Comparison of ENCODE assay signal across 15 mouse cellular contexts in genomic region chr1:42710234-42710633, GRCm38 (mm10). TPM values are rescaled to one million over a fixed set of nuclear protein-coding genes. Genes with fewer than 3 reads are reported as not detected.
DNase-seq lines count a peak whose midpoint lies in the region; ATAC-seq lines count a peak whose summit lies in the region.
"Had no signal": no experiment of that assay in that cellular context is flagged by ENCODE, and none has a peak within 500 bp of the region (broad histone marks: within the 10 kb centered on the region; RNA-seq: fewer than 3 reads in every experiment).

No protein-coding gene starts in this region.

- ATAC-seq in common myeloid progenitor, adult 5-6 weeks (replicated peaks; ENCODE audit: low read depth, poor library complexity, severe bottlenecking), result peak; percentile 62
- ATAC-seq in embryonic facial prominence, embryonic 12.5 days (ENCODE audit: insufficient number of reproducible peaks, insufficient read depth, low FRiP score, low TSS enrichment), result no peak
- ATAC-seq in hematopoietic stem cell, adult 5-6 weeks (replicated peaks in 1 of 2; ENCODE audit: insufficient read depth in 1 of 2, low FRiP score in 2 of 2, low TSS enrichment in 1 of 2, low read depth in 1 of 2, poor library complexity in 2 of 2, severe bottlenecking in 2 of 2), result peak; percentile 65 to 69
- ATAC-seq in midbrain, embryonic 12.5 days (ENCODE audit: low FRiP score, low read depth), result no peak

- no peaks in the 10 kb centered on the region for H3K36me3 ChIP-seq in embryonic facial prominence, embryonic 12.5 days
- 0 out of 2 replicates have a peak, but pooled peaks cover 3% of the 10 kb centered on the region for H3K36me3 ChIP-seq in midbrain, embryonic 12.5 days

- DNase-seq in urinary bladder, postnatal 36 days (ENCODE audit: low spot score in 2 of 2), result no peak
- no peak for DNase-seq in left cerebral cortex, postnatal 25 days (ENCODE audit: low spot score in 2 of 2)
- DNase-seq in embryo, embryonic 10 days (ENCODE audit: low spot score), result no peak
- DNase-seq: adrenal gland, postnatal 14 days; heart, postnatal 14 days; left cerebral cortex, postnatal 4 days; right cerebral cortex, postnatal 14 days had no signal

- H3K4me2 ChIP-seq in embryonic facial prominence, embryonic 12.5 days (replicated peaks), result 0 out of 2 replicates have a peak overlapping the region, but pooled peaks have one; percentile 13
- H3K4me2 ChIP-seq in midbrain, embryonic 12.5 days (replicated peaks), result peak overlapping the region; percentile 78

- no peak overlapping the region for H3K27ac ChIP-seq in embryonic facial prominence, embryonic 12.5 days
- H3K27ac ChIP-seq in midbrain, embryonic 12.5 days (replicated peaks), result peak overlapping the region; percentile 69
- H3K27ac ChIP-seq: macrophage had no signal

- WGBS in embryonic facial prominence, embryonic 12.5 days, result 16% methylated on average over 4 of the region's 4 CpGs
- 21% methylated on average over 4 of the region's 4 CpGs for WGBS in midbrain, embryonic 12.5 days

- no peak overlapping the region for H3K4me3 ChIP-seq in embryonic facial prominence, embryonic 12.5 days
- peak overlapping the region; percentile 60 for H3K4me3 ChIP-seq in midbrain, embryonic 12.5 days

- H3K27me3 ChIP-seq in embryonic facial prominence, embryonic 12.5 days, result peaks cover 76% of the 10 kb centered on the region
- peaks cover 13% of the 10 kb centered on the region; the same call in 1 of the 2 replicates for H3K27me3 ChIP-seq in midbrain, embryonic 12.5 days

- no peak overlapping the region for H3K9ac ChIP-seq in embryonic facial prominence, embryonic 12.5 days
- peak overlapping the region; percentile 52 for H3K9ac ChIP-seq in midbrain, embryonic 12.5 days (replicated peaks)

- peaks cover 7% of the 10 kb centered on the region for H3K4me1 ChIP-seq in embryonic facial prominence, embryonic 12.5 days
- peaks cover 76% of the 10 kb centered on the region for H3K4me1 ChIP-seq in midbrain, embryonic 12.5 days

- no peaks in the 10 kb centered on the region for H3K9me3 ChIP-seq in embryonic facial prominence, embryonic 12.5 days
- H3K9me3 ChIP-seq in midbrain, embryonic 12.5 days, result no peaks in the 10 kb centered on the region

- intact Hi-C loops in left cerebral cortex, postnatal 25 days (cut with DNase I), result loop anchor here (5.0 to 10.0 kb wide), 7 partner anchors 67 to 1705 kb away; no protein-coding TSS in a partner anchor

RNA-seq across cellular contexts. Expression of gene Pou3f3, which starts 14.7 kb away (rescaled TPM):
- not detected in 2 replicates for total RNA-seq in common myeloid progenitor, adult 5-6 weeks (2017)
- 10.3 and 12.1 TPM in 2 replicates for polyA plus RNA-seq in embryonic facial prominence, embryonic 12.5 days (2016; fragmentation: Nextera tagmentation; extraction: Ambion mirVana)
- total RNA-seq in hematopoietic stem cell, adult 5-6 weeks (2017), result not detected in 2 replicates
- 36.3 and 37.6 TPM in 2 replicates for polyA plus RNA-seq in midbrain, embryonic 12.5 days (2016; fragmentation: Nextera tagmentation; extraction: Ambion mirVana)
- 10 to 100 TPM; 57.6 to 59.5 TPM for total RNA-seq in left cerebral cortex, postnatal 25 days (2021)
- total RNA-seq: CH12.LX; heart, postnatal 14 days had no signal
- polyA plus RNA-seq: large intestine, adult 2 months; liver, embryonic 16.5 days; macrophage had no signal

Comparison
In these comparisons a context has a peak if more than half of its experiments do, and no peak if none do; other contexts are left out.
1. ATAC-seq: peak in common myeloid progenitor, adult 5-6 weeks (single experiment) and hematopoietic stem cell, adult 5-6 weeks (2 of 2); none in embryonic facial prominence, embryonic 12.5 days (single experiment) and midbrain, embryonic 12.5 days (single experiment).
2. RNA of gene Pou3f3, which starts 14.7 kb away (total RNA-seq): 57.6 to 59.5 TPM in left cerebral cortex, postnatal 25 days; not detected in common myeloid progenitor, adult 5-6 weeks and not detected in hematopoietic stem cell, adult 5-6 weeks; every median in the first group is over 10 times any median in the second.